Mouse (Mus musculus) intestine, embryonic 16.5 days (tissue): ENCODE results near the gene Fam20b. TPM values are rescaled to one million over a fixed set of nuclear protein-coding genes. Genes with fewer than 3 reads are reported as not detected.
A peak's percentile ranks its signal among the peaks of the same experiment; 100 is the strongest.

Experiments
- ATAC-seq: fragments of 200-750 bp; cut with Nextera tagmentation; 2 replicates; pipeline ENCODE4 v1.8.0; 2017; ENCODE audit warnings: moderate TSS enrichment, moderate library complexity
- H3K27ac ChIP-seq: fragments of 300-500 bp; sonication (generic); 2 replicates; pipeline ENCODE4 v1.5.1; 2014; ENCODE audit warnings: mild to moderate bottlenecking, low read length
- H3K27me3 ChIP-seq: fragments of 300-500 bp; sonication (generic); replicated peaks from 2 replicates; pipeline ENCODE4 v1.6.1; 2014; ENCODE audit warnings: low read length, control low read depth, mixed read lengths; ENCODE audit not compliant: control insufficient read depth, insufficient read depth
- H3K36me3 ChIP-seq: fragments of 300-500 bp; sonication (generic); 2 replicates; pipeline ENCODE4 v1.6.1; 2014; ENCODE audit warnings: low read length, control low read depth; ENCODE audit not compliant: control insufficient read depth, insufficient read depth
- H3K4me1 ChIP-seq: fragments of 300-500 bp; sonication (generic); 2 replicates; pipeline ENCODE4 v1.6.1; 2014; ENCODE audit warnings: low read length, control low read depth, mixed read lengths; ENCODE audit not compliant: control insufficient read depth, insufficient read depth
- H3K4me2 ChIP-seq: fragments of 300-500 bp; sonication (generic); 2 replicates; pipeline ENCODE4 v1.6.1; 2014; ENCODE audit warnings: low read depth, low read length, control low read depth
- H3K4me3 ChIP-seq: fragments of 300-500 bp; sonication (generic); 2 replicates; pipeline ENCODE4 v1.5.1; 2014; ENCODE audit warnings: mild to moderate bottlenecking, low read length
- H3K9ac ChIP-seq: fragments of 300-500 bp; sonication (generic); 2 replicates; pipeline ENCODE4 v1.6.1; 2014; ENCODE audit warnings: low read depth, low read length
- H3K9me3 ChIP-seq: fragments of 300-500 bp; sonication (generic); 2 replicates; pipeline ENCODE4 v1.6.1; 2016; ENCODE audit warnings: low read length, control low read depth; ENCODE audit not compliant: control insufficient read depth
- WGBS: fragments of 180-500 bp; shearing (Covaris S2); extraction: QIAGEN DNeasy Blood & Tissue Kit; methylation state at CpG from one replicate; pipeline ENCODE4 v1.1.7; 2014; 5-methylcytosine and 5-hydroxymethylcytosine counted together
- polyA plus RNA-seq: library from polyadenylated mRNA; unstranded; fragments of >200 nt; fragmentation: Nextera tagmentation; extraction: Ambion mirVana; gene quantifications from 2 replicates; pipeline ENCODE4 v1.2.1, GENCODE M21; 2015

Fam20b gene
- polyA plus RNA-seq, 1 experiment from 2014 or later = 38.6 TPM

- Histone ChIP-seq H3K27me3 (no peaks in the 10 kb centered on the region), H3K4me1 (0 out of 2 replicates have a peak, but pooled peaks cover under 1% of the 10 kb centered on the region), H3K27ac (no peak overlapping the region), H3K4me2 (no peak overlapping the region), H3K9me3 (no peaks in the 10 kb centered on the region), H3K4me3 (no peak overlapping the region), H3K9ac (no peak overlapping the region), H3K36me3 (peaks cover 5% of the 10 kb centered on the region; the same call in 1 of the 2 replicates)
- ATAC-seq = peak; percentile 24; the same call in 1 of the 2 replicates
- WGBS = 66% methylated on average over 10 of the region's 10 CpGs
These were observed 8.3 kb downstream of the Fam20b start for GRCm38 (mm10) chr1:156710472-156711098.

- no peaks in the 10 kb centered on the region for H3K27me3 ChIP-seq
- H3K4me2 ChIP-seq = no peak overlapping the region
- H3K36me3 ChIP-seq = peaks cover 9% of the 10 kb centered on the region
- ATAC-seq = no peak
- no peaks in the 10 kb centered on the region for H3K4me1 ChIP-seq
- no peak overlapping the region for H3K27ac ChIP-seq
- no peaks in the 10 kb centered on the region for H3K9me3 ChIP-seq
- no peak overlapping the region for H3K9ac ChIP-seq
- no peak overlapping the region for H3K4me3 ChIP-seq
- 85% methylated on average over 3 of the region's 3 CpGs for WGBS
These were observed 10.2 kb downstream of the Fam20b start for GRCm38 (mm10) chr1:156708672-156709071.

- no peak for ATAC-seq
These were observed 13.1 kb downstream of the Fam20b start for GRCm38 (mm10) chr1:156705696-156706285.

GRCm38 (mm10) chr1:156703444-156703843, 15.4 kb downstream of the Fam20b start:
- Histone ChIP-seq H3K27ac (no peak overlapping the region), H3K4me2 (no peak overlapping the region), H3K36me3 (peaks cover 19% of the 10 kb centered on the region), H3K27me3 (no peaks in the 10 kb centered on the region), H3K9me3 (no peaks in the 10 kb centered on the region), H3K9ac (no peak overlapping the region), H3K4me1 (no peaks in the 10 kb centered on the region), H3K4me3 (no peak overlapping the region)
- 96% methylated on average over 4 of the region's 4 CpGs for WGBS
- no peak for ATAC-seq

More at GRCm38 (mm10) chr1:156705696-156706285, 13.1 kb downstream of the Fam20b start:
- H3K4me2 ChIP-seq = no peak overlapping the region
- 78% methylated on average over 10 of the region's 10 CpGs for WGBS
- no peak overlapping the region for H3K4me3 ChIP-seq
- H3K9me3 ChIP-seq = no peaks in the 10 kb centered on the region
- H3K36me3 ChIP-seq = peaks cover 19% of the 10 kb centered on the region
- no peaks in the 10 kb centered on the region for H3K27me3 ChIP-seq
- no peak overlapping the region for H3K27ac ChIP-seq
- H3K9ac ChIP-seq = no peak overlapping the region
- no peaks in the 10 kb centered on the region for H3K4me1 ChIP-seq

- ATAC-seq = no peak
- Histone ChIP-seq H3K36me3 (peaks cover 23% of the 10 kb centered on the region), H3K4me3 (no peak overlapping the region)
These were observed 16.7 kb downstream of the Fam20b start for GRCm38 (mm10) chr1:156702151-156702550.

GRCm38 (mm10) chr1:156686025-156686661, 32.7 kb downstream of the Fam20b start:
- ATAC-seq = no peak
- no peaks in the 10 kb centered on the region for H3K27me3 ChIP-seq
- no peak overlapping the region for H3K4me3 ChIP-seq
- H3K4me1 ChIP-seq = no peaks in the 10 kb centered on the region
- no peak overlapping the region for H3K4me2 ChIP-seq
- WGBS = 83% methylated on average over 7 of the region's 7 CpGs
- no peak overlapping the region for H3K27ac ChIP-seq
- H3K9me3 ChIP-seq = no peaks in the 10 kb centered on the region
- H3K9ac ChIP-seq = no peak overlapping the region
- peaks cover 22% of the 10 kb centered on the region for H3K36me3 ChIP-seq

More at GRCm38 (mm10) chr1:156702151-156702550, 16.7 kb downstream of the Fam20b start:
- H3K27ac ChIP-seq = no peak overlapping the region
- no peak overlapping the region for H3K4me2 ChIP-seq
- 91% methylated on average over 7 of the region's 7 CpGs for WGBS
- H3K4me1 ChIP-seq = no peaks in the 10 kb centered on the region
- no peak overlapping the region for H3K9ac ChIP-seq
- no peaks in the 10 kb centered on the region for H3K27me3 ChIP-seq
- H3K9me3 ChIP-seq = no peaks in the 10 kb centered on the region

- Histone ChIP-seq H3K4me1 (peaks cover under 1% of the 10 kb centered on the region; the same call in 1 of the 2 replicates), H3K27me3 (no peaks in the 10 kb centered on the region), H3K4me3 (no peak overlapping the region), H3K4me2 (no peak overlapping the region), H3K36me3 (peaks cover 14% of the 10 kb centered on the region), H3K9me3 (no peaks in the 10 kb centered on the region), H3K9ac (no peak overlapping the region), H3K27ac (no peak overlapping the region)
- no peak for ATAC-seq
- 88% methylated on average over 9 of the region's 9 CpGs for WGBS
These were observed 39.3 kb downstream of the Fam20b start for GRCm38 (mm10) chr1:156679599-156679998.

GRCm38 (mm10) chr1:156677230-156677629, 41.7 kb downstream of the Fam20b start:
- no peak overlapping the region for H3K9ac ChIP-seq
- H3K36me3 ChIP-seq = peaks cover 5% of the 10 kb centered on the region
- no peak for ATAC-seq
- H3K4me3 ChIP-seq = no peak overlapping the region
- no peak overlapping the region for H3K4me2 ChIP-seq
- no peaks in the 10 kb centered on the region for H3K27me3 ChIP-seq
- H3K4me1 ChIP-seq = peaks cover 4% of the 10 kb centered on the region; the same call in 1 of the 2 replicates
- no peak overlapping the region for H3K27ac ChIP-seq
- no peaks in the 10 kb centered on the region for H3K9me3 ChIP-seq
- WGBS = 80% methylated on average over 3 of the region's 3 CpGs

- WGBS = 82% methylated on average over 5 of the region's 5 CpGs
- ATAC-seq = no peak
- Histone ChIP-seq H3K36me3 (peaks cover 5% of the 10 kb centered on the region), H3K4me2 (no peak overlapping the region), H3K27ac (no peak overlapping the region), H3K4me3 (no peak overlapping the region), H3K9ac (no peak overlapping the region), H3K4me1 (peaks cover 4% of the 10 kb centered on the region; the same call in 1 of the 2 replicates), H3K27me3 (no peaks in the 10 kb centered on the region), H3K9me3 (no peaks in the 10 kb centered on the region)
These were observed 42.3 kb downstream of the Fam20b start for GRCm38 (mm10) chr1:156676596-156676995.
